Mouse (Mus musculus): Measurements from ENCODE around the gene Armh3. TPM values are rescaled to one million over a fixed set of nuclear protein-coding genes. Genes with fewer than 3 reads are reported as not detected.

The Armh3 gene
- total and polyA plus RNA-seq, 3 experiments, result 4.1 to 10.8 TPM; not detected in 1

- no peak for TF ChIP-seq ZNF384 (IDR thresholded peaks at IDR 0.05; ENCODE audit: low read depth, low read length)
Measured at GRCm38 (mm10) chr19:46036477-46037242, 38.4 kb upstream of the Armh3 start (continued).

- no peak for TF ChIP-seq E2F4 (IDR thresholded peaks at IDR 0.05; ENCODE audit: borderline replicate concordance, low read depth, low read length)
- TF ChIP-seq MAX (IDR thresholded peaks at IDR 0.05; ENCODE audit: low read length), result no peak
- TF ChIP-seq RCOR1 (IDR thresholded peaks at IDR 0.05; ENCODE audit: low read depth, low read length), result no peak
- no peak for TF ChIP-seq RAD21 (IDR thresholded peaks at IDR 0.05; ENCODE audit: low read depth, low read length)
- no peak for TF ChIP-seq GATA1 (IDR thresholded peaks at IDR 0.05; ENCODE audit: low read depth, low read length)
- no peak for TF ChIP-seq POLR2A (IDR thresholded peaks at IDR 0.05; ENCODE audit: control insufficient read depth in 1 of 2, insufficient read depth in 1 of 2, low read depth in 1 of 2, low read length in 2 of 2, poor library complexity in 1 of 2)
- TF ChIP-seq JUND (IDR thresholded peaks at IDR 0.05; ENCODE audit: low read depth, low read length), result no peak
- TF ChIP-seq NELFE (IDR thresholded peaks at IDR 0.05; ENCODE audit: low read depth, low read length), result no peak
- no peak for TF ChIP-seq EP300 (IDR thresholded peaks at IDR 0.05; ENCODE audit: low read depth in 1 of 2, low read length in 2 of 2)
- no peak for TF ChIP-seq MEF2A (IDR thresholded peaks at IDR 0.05; ENCODE audit: extremely low read depth, insufficient replicate concordance, low read depth, low read length, poor library complexity, severe bottlenecking)
- no peak for TF ChIP-seq ZC3H11A (IDR thresholded peaks at IDR 0.05; ENCODE audit: low read depth, low read length)
- Histone ChIP-seq H3K36me3 (ENCODE audit: control insufficient read depth in 1 of 2, insufficient read depth in 2 of 2, low read length in 2 of 2) (peaks cover 22 to 29% of the 10 kb centered on the region in 2 experiments), H3K4me3 (ENCODE audit: control insufficient read depth in 1 of 2, insufficient read depth in 1 of 2, low read depth in 2 of 2, low read length in 2 of 2) (peak overlapping the region; percentile 76 to 85), H3K27me3 (ENCODE audit: control insufficient read depth in 1 of 2, insufficient read depth in 2 of 2, low read length in 2 of 2) (no peaks in the 10 kb centered on the region), H3K4me1 (ENCODE audit: control insufficient read depth in 1 of 2, insufficient read depth in 2 of 2, low read length in 2 of 2) (peaks cover 8 to 26% of the 10 kb centered on the region in 2 experiments), H3K27ac (ENCODE audit: control insufficient read depth, low read depth, low read length) (peak overlapping the region; percentile 99), H3K9ac (ENCODE audit: control insufficient read depth, low read depth, low read length, poor library complexity, severe bottlenecking) (peak overlapping the region; percentile 46), H3K9me3 (replicated peaks; ENCODE audit: insufficient read depth, low read length) (no peaks in the 10 kb centered on the region), H3K79me2 (ENCODE audit: control insufficient read depth, insufficient read depth, low read length, poor library complexity) (peaks cover 59% of the 10 kb centered on the region)
- DNase-seq (ENCODE audit: low read depth, low spot score), result no peak
Measured at GRCm38 (mm10) chr19:46035971-46036370, 37.7 kb upstream of the Armh3 start.

GRCm38 (mm10) chr19:46033911-46034310 is 35.6 kb upstream of the Armh3 start:
- peaks cover 21 to 22% of the 10 kb centered on the region in 2 experiments for H3K36me3 ChIP-seq (ENCODE audit: control insufficient read depth in 1 of 2, insufficient read depth in 2 of 2, low read length in 2 of 2)
- no peak for DNase-seq (ENCODE audit: low read depth, low spot score)
- H3K4me1 ChIP-seq (ENCODE audit: control insufficient read depth in 1 of 2, insufficient read depth in 2 of 2, low read length in 2 of 2), result peaks cover 0 to 21% of the 10 kb centered on the region in 2 experiments; a peak in 3 of 4 replicates
- peaks cover 42% of the 10 kb centered on the region for H3K79me2 ChIP-seq (ENCODE audit: control insufficient read depth, insufficient read depth, low read length, poor library complexity)
- no peaks in the 10 kb centered on the region for H3K27me3 ChIP-seq (ENCODE audit: control insufficient read depth in 1 of 2, insufficient read depth in 2 of 2, low read length in 2 of 2)
- no peak overlapping the region for H3K9ac ChIP-seq (ENCODE audit: control insufficient read depth, low read depth, low read length, poor library complexity, severe bottlenecking)
- H3K27ac ChIP-seq (ENCODE audit: control insufficient read depth, low read depth, low read length), result no peak overlapping the region
- H3K4me3 ChIP-seq (ENCODE audit: control insufficient read depth in 1 of 2, insufficient read depth in 1 of 2, low read depth in 2 of 2, low read length in 2 of 2), result no peak overlapping the region
- peak; percentile 31; the same call in 1 of the 2 replicates for TF ChIP-seq POLR2AphosphoS2 (IDR thresholded peaks at IDR 0.05; ENCODE audit: low read length)
- no peak for TF ChIP-seq ETS1 (IDR thresholded peaks at IDR 0.05; ENCODE audit: low read depth, low read length)
- H3K9me3 ChIP-seq (replicated peaks; ENCODE audit: insufficient read depth, low read length), result no peaks in the 10 kb centered on the region

All from MEL (cell line).